Mouse (Mus musculus) cerebellum, postnatal 25 days (tissue): ENCODE measurements around the gene Ncaph.
A peak's percentile ranks its signal among the peaks of the same experiment; 100 is the strongest.
"Not testable (repeated sequence)": the region's sequence is repeated elsewhere in the genome, so short reads cannot be mapped to it uniquely, and the experiment has no call there.

Experiments
- DNase-seq, 2 experiments: peaks; one replicate each; pipeline ENCODE4 v3.0.0; 2021; ENCODE audit warnings: mixed read lengths in 2 of 2

The Ncaph gene

DNA sequence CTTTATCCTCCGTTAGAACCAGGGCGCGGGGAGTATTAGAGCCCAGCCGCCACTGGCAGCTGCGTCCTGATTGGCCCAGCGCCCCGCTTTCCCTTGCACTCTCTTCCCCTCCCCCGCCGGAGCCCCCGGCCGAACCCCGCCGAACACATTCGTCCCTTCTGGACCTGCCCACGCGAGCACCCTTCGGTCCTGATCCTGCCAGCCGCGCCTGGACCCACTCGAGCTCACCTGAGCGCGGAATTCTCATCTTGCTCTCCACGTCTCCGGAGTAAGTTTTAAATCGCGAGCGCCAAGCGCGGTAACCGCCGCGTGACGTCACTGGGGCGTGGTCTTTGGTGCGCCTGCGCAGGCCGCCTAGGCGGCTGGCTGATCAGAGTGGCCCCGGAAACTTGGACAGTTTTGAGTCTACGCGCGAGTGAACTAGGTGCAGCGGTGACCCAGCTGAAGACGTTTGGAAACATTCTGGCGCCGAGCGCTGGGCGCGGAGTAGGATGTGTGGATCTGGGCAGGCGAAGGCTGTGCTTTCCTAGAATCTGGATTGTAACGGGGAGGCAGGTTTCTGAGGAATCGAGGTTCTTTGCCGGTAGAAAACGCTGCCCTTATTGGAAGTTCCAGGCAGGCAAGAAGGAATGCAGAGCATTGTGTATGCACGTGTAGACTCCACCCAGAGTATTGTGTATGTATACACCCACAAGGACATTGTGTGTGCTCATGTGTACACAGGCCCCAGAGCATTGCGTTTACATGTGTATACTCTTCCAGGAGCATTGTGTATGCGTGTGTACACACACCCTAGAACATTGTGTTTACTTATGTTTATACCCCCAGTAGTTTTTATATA lies at the start of gene Ncaph:
Gene Ncaph, minus strand, starts transcription at position 334 of the 841 bp plus-strand sequence.
- DNase-seq = peak; percentile 94 to 96

DNA sequence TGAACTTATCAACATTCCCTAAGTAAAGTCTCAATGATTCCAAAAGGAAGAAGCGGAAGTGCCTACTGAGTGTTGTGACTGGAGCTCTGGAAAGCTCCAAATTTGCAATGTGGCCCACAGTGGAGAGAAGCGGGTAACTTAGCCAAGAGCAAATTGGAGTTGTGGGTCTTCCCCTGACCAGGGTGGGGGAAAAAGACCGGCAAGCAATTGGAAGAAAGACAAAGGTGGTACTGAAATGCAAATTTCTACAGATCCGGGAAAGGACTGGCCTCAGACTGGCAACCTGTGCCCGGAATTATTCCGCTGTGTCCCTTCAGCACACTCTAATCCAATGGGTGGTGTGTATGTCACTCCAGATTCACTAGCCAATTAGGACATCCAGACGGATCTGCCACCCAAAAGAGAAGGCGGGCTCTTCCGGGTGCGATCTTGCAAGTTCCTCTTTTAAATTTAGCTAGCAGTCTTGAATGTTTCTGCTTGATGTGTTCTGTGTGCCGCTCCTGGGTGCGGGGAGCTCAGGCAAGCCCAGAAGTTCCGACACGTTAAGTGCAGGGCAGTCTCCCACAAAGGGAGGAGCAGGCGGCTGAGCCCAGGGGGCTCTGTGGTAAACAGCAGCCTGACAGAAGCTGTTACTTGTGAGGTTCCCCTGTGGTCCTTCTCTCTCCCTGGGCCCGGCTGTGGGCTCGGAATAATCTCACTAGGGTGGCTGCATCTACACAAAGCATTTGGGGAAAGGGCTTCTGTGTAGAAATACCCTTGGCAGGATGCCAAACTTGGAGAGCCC lies 49.0 kb upstream of the Ncaph start:
- peak; percentile 82 to 83 for DNase-seq

DNA sequence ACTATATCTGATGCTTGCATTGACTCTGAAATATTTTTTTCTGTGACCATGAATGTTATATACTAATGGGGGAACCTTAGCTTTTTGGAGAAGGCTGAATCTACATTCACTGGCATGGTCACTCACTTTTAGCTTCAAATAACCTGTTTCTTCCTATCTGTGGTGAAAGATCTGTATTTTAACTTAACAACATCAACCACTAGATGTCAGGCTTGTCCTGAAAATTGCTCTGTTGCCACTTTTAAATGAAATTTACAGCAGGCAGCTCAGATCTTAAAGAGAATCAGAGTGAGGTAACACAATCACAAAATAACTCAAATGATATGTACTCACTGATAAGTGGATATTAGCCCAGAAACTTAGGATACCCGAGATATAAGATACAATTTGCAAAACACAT lies 32.5 kb upstream of the Ncaph start:
- peak in 1 of 2 experiments; percentile 30 for DNase-seq

GRCm38 (mm10) chr2:127165675-127166074 lies 31.9 kb upstream of the Ncaph start:
- DNase-seq = no peak

DNA sequence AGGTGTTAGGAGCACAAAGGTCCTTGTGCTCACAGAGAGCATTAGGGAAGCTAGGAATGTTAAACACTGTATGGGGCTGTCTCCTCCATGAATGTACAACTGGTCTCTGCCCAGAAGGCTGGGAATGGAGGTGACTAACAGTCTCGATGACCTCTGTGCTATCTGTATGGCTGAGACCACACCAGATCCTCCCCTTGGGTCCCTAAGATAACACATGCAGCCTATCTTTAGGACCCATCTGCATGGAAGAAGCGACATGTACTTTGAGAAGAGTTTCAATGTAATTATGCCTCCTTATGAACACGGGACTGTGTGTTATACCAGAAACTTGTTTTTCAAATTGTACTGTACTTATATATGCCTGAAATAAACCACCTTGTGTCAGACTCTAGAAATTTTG lies 11.9 kb upstream of the Ncaph start:
- DNase-seq = no peak

DNA sequence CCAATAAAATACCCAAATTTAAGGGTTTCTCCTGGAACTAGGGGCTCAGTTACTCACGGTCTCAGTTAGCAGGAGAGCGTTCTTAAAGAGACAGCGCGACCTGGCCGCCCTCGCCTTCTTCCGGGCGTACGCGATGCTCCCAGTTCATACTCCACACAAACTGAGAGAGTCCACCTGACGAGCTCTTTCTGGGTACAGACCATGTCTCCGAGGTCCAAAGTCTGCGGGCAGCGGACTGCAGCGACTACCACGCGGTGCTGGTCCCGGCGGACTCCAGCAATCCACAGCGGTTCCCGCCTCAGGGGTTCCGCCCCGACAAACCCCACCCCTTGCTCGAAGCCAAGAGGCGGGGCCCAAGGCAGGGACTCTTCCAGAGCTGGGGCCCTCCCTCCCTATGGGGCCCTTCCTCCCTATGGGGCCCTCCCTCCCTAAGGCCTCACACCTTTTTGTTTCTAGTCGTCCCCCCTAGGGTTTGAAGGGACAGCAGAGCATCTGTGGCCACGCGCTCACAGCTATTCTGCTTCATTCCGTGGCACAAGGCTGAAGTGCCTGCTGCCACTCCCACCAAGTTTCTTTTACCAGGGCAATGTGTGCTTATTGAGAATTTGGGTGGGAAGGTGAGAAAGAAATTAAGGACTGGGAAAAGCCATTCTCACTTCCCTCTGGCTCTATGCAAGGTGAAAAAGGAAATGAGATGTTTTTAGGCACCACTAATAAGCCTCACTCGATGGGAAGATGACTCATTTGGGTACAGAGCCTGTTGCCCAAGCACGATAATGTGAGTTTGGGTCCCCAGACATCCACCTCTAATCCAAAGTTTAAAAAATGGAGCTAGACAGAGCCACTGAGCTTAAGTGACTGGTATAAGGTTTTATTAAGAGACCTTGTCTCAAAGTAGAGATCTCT lies 9.7 kb upstream of the Ncaph start, which contains the start of gene Itpripl1:
Gene Itpripl1, minus strand, starts transcription at position 285 of the 906 bp plus-strand sequence.
- peak; percentile 53 to 68 for DNase-seq

DNA sequence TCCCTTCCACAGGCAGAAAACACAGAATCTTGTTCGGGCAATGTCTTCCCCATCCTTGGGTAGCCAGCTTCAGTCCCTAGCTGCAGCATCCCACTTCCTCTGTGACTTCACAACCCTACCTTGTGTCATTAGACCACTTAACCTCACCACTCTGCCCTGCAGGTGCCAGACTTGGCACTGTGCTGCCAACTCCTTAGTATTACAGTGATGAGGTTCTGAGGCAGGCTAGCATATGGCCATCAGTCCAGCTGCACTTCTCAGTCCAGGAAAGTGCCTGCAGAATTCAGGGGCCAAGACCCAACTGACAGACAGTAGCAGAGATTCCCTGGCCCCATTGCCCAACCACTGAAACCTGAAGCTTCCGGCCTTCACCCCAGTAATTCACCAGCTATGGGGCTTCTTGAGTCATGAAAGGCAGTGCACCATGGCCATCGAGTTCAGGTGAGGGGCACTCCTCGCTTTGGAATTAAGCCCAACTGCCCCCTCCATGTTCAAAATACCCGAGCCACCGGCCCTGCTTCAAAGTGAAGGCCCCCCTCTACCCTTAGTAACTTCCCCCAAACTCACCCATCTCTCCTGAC lies 8.9 kb upstream of the Ncaph start:
- DNase-seq = no peak

GRCm38 (mm10) chr2:127142031-127142430 lies 8.3 kb upstream of the Ncaph start:
- no peak for DNase-seq

DNA sequence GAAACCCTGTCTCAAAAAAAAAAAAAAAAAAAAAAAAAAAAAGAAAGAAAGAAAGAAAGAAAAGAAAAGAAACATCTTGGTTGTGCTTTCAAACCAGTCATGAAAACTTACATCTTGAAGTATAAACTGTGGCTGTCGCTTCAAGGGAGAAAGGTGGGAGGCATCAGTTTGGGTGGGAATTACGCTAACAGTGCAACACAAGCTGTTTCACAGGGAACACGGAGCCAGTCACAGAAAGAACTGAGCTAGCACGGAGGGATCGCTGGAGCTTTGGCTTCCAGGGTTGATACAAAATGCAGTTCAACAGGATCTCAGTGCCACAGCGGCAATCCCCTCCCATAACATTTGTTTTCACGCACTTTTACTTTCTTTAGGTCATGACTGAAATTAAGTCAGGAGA lies 6.3 kb upstream of the Ncaph start:
- DNase-seq = no peak

DNA sequence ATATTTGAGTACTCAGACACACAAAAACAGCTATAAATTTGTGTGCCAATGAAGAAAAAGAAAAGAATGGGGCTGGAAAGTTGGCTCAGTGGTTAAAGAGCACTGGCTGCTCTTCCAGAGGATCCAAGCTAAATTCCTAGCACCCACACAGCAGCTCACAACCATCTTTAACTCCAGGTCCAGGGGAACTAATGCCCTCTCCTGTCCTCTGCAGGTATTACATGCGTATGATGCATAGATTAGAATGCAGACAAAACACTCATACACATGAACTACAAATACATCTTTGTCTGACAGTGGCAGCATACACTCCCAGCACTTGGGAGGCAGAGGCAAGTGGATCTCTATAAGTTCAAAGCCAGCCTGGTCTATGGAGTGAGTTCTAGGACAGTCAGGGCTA lies 5.9 kb upstream of the Ncaph start:
- DNase-seq = no peak

GRCm38 (mm10) chr2:127139094-127139493 lies 5.3 kb upstream of the Ncaph start:
- DNase-seq = no peak

GRCm38 (mm10) chr2:127138449-127138848 lies 4.7 kb upstream of the Ncaph start:
- no peak for DNase-seq

DNA sequence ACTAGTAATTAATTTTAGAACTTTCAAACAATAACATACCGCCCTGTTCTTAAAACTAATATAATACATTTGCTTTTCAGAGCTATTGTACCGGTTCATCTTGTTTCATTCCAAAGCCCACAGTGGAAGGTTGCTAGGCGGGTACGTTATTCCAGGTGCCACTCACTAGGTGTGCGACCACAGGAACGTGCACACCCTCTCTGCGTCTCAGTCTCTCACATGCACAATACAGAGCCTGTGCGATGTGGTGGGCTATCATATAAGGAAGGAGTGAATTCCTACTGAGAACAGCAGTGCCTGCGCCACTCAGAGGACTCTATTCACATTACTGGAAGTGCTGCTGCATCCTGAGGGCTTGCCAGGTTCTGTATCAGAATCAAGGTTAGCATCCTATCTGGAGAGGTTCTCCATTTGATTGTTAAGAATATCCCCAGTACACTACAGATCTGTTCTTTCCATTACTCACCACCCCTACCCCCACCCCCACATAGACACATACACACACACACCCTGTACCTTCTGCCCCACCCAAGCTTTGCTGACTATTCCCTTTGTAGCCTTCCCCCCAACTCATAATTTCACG lies 4.2 kb upstream of the Ncaph start:
- no peak for DNase-seq

DNA sequence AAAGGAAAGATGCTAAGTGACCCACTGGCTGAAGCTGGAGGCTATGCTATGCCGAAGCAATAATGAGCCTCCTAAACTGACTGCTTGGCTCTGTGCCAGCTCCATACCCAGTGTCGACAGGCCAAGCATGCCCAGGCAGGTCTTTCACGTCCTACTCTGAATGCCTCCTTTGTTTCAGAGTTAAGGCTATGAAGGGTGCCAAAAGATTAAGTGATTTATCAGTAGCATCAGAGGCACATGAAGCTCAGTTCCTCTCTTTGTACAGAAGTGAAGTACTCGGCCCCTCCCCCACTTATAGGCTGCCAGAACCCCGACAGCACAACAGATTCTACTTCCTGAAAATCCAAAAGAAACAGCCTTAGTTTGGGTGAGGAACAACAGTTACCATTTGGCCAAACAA lies 3.2 kb upstream of the Ncaph start:
- peak; percentile 19 to 50 for DNase-seq

DNA sequence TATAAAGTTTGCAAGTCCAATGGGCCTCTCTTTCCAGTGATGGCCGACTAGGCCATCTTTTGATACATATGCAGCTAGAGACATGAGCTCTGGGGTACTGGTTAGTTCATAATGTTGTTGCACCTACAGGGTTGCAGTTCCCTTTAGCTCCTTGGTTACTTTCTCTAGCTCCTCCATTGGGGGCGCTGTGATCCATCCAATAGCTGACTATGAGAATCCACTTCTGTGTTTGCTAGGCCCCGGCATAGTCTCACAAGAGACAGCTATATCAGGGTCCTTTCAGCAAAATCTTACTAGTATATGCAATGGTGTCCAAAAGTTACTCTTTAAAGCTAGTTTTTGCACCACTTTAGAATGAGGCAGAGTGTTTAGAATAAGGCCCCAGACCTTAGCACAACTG lies 1.5 kb upstream of the Ncaph start:
- not testable (repeated sequence) for DNase-seq

DNA sequence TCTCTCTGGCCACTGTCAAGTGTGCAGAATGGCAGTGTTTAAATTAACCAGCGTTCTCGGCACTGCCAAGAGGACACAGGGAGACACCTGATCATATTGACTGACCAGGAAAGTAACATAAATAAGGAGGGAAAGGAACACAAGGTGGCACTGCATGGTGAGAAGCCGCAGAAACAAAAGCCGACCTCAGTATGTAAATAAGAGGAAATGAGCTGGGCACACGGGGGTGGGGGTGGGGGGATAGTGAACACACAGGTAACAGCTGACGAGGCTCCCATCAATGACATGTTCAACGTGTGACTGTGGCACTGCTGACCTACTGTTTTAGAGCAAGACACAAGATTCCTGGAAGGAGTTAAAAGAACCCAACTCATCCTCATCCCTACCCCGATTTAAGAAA lies 2.4 kb downstream of the Ncaph start:
- DNase-seq = no peak

DNA sequence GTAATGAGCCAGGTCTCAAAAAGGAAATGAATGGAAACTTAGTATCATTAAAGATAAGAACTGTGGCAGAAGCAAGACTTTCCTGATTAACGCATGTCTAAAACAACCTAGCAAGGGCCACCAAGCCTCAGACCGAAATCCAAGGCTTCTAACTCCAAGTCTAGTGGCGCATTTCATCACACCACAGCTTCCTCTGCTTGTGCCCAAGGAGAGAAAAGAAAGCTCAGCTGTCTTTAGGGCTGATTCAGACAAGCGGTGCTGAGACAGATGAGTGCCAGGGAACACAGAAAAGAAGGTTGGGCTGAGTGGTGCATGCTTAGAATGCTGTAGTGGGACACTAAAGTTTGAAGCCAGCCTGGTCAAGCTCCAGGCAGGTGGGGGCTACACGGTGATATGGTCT lies 4.8 kb downstream of the Ncaph start:
- DNase-seq = no peak

DNA sequence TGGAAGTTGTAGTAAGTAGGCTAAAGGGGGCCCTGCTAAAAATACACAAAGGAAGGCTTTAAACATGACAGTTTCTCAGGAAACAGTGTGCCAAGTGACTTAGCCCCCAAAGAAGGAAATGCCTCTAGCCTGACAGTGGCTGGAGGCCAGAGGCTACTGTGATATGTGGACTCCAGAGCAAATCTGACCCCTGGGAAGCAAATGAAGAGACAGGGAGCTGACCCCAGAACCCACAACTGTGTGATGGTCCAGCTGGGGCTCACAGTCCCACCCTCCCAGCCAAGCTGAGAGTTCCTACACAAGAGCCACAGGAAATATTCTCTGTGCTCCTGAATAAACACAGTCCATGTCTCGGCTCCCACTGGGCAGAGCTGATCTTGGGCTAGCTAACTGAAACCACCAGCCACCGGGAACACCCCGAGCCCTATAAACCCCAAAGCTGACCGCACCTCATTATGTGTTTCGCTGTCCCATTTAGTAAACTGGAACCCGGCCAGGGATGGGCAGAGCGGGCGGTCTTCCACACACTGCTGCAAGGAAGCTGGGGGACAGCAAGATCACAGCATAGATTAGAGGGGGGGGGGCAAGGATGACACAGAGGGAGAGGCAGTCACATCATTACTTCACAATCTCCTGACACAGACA lies 12.0 kb downstream of the Ncaph start:
- DNase-seq = no peak

- DNase-seq = no peak
Observed at GRCm38 (mm10) chr2:127108986-127109385, 24.8 kb downstream of the Ncaph start.

- no peak for DNase-seq
Observed at GRCm38 (mm10) chr2:127092000-127092399, 41.8 kb downstream of the Ncaph start.

- DNase-seq = not testable (repeated sequence)
Observed at GRCm38 (mm10) chr2:127090151-127090550, 43.6 kb downstream of the Ncaph start.

DNA sequence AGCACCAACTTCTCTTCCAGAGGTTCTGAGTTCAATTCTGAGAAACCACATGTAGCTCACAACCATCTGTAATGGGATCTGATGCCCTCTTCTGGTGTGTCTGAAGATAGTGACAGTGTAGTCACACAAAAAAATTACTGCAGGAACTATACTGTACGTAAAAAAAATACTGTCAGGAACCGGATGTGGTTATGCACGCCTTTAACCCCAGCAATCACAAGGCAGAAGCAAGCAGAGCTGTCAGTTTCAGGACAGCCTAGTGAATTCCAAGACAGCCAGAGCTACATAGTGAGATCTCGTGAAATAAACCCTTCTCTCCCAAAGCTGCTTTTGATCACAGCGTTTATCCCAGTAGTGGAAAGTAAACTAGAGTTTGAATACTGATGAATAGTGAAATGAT lies 47.5 kb downstream of the Ncaph start:
- DNase-seq = no peak
